ENCODE assay signal across 8 mouse cellular contexts in the genomic region with DNA sequence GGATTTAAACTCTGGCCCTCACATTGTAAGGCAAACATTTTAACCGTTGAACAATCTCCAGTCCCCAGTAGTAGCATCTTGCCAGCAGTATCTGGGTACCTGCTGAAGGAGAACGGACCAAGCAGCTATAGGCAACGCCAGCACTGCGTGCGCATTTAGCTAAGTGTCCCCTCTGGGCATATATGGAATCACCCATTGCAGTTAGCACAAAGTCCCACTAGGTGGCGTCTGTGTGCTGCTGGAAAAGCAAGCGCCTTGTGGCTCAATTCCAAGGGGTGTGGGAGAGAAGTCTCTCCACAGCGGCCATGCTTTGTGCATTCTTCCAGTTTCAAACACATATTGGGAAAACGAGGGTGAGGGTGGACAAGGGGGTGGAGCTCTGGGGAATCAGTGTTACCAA. TPM values are rescaled to one million over a fixed set of nuclear protein-coding genes. Genes with fewer than 3 reads are reported as not detected.
DNase-seq lines count a peak whose midpoint lies in the region; ATAC-seq and TF ChIP-seq lines count a peak whose summit lies in the region.

No protein-coding gene starts in this region.

- TF ChIP-seq CTCF in C2C12 (IDR thresholded peaks at IDR 0.05; ENCODE audit: control insufficient read depth, insufficient read depth, insufficient read length), result peak; percentile 43

- 4% methylated on average over 9 of the region's 9 CpGs for WGBS in liver, embryonic 11.5 days
- 2% methylated on average over 9 of the region's 9 CpGs for WGBS in neural tube, embryonic 14.5 days

- intact Hi-C loops in gastrocnemius, postnatal 36 days (cut with DNase I), result no loop called here

- ATAC-seq in liver, embryonic 11.5 days (replicated peaks; ENCODE audit: low FRiP score), result 0 out of 2 replicates have a peak, but pooled peaks have one; percentile 7
- ATAC-seq in neural tube, embryonic 14.5 days (ENCODE audit: low read depth), result 0 out of 2 replicates have a peak, but pooled peaks have one; percentile 24

- H3K4me2 ChIP-seq in liver, embryonic 11.5 days, result no peak overlapping the region
- H3K4me2 ChIP-seq in neural tube, embryonic 14.5 days (ENCODE audit: low read depth, low read length), result no peak overlapping the region

- peaks cover 38% of the 10 kb centered on the region for H3K27me3 ChIP-seq in C2C12 (ENCODE audit: control insufficient read depth, insufficient read depth, insufficient read length)
- peaks cover 18% of the 10 kb centered on the region for H3K27me3 ChIP-seq in liver, embryonic 11.5 days (replicated peaks; ENCODE audit: control insufficient read depth, insufficient read depth, low read length)
- H3K27me3 ChIP-seq in neural tube, embryonic 14.5 days (ENCODE audit: control insufficient read depth, insufficient read depth, low read length), result peaks cover 6% of the 10 kb centered on the region; the same call in 1 of the 2 replicates

- H3ac ChIP-seq in C2C12 (ENCODE audit: control insufficient read depth, insufficient read length, low read depth), result no peak overlapping the region

- no peak overlapping the region for H3K4me3 ChIP-seq in C2C12 (ENCODE audit: insufficient read depth, poor library complexity, severe bottlenecking)
- no peak overlapping the region for H3K4me3 ChIP-seq in liver, embryonic 11.5 days (ENCODE audit: low read depth, low read length)
- no peak overlapping the region for H3K4me3 ChIP-seq in neural tube, embryonic 14.5 days (ENCODE audit: low read depth, low read length)

- no peaks in the 10 kb centered on the region for H3K36me3 ChIP-seq in C2C12 (ENCODE audit: control insufficient read depth, insufficient read depth)
- H3K36me3 ChIP-seq in liver, embryonic 11.5 days (ENCODE audit: control insufficient read depth, insufficient read depth, low read length), result no peaks in the 10 kb centered on the region
- no peaks in the 10 kb centered on the region for H3K36me3 ChIP-seq in neural tube, embryonic 14.5 days (ENCODE audit: control insufficient read depth, insufficient read depth, low read length)

- peak; percentile 73 for DNase-seq in adrenal gland, adult 2 months
- peak; percentile 94 for DNase-seq in embryo, embryonic 10.5 days (ENCODE audit: low spot score)
- DNase-seq in gastrocnemius, postnatal 36 days, result peak; percentile 50 to 73
- peak; percentile 64 to 85 for DNase-seq in kidney, adult 8-10 months
- DNase-seq in liver, embryonic 11.5 days (ENCODE audit: low spot score), result peak; percentile 66
- DNase-seq in telencephalon, adult 2 months (ENCODE audit: low read depth, low spot score), result peak; percentile 90

- H3K4me1 ChIP-seq in liver, embryonic 11.5 days (replicated peaks; ENCODE audit: control insufficient read depth, insufficient read depth, low read length), result no peaks in the 10 kb centered on the region
- H3K4me1 ChIP-seq in neural tube, embryonic 14.5 days (ENCODE audit: control insufficient read depth, insufficient read depth, low read length), result 0 out of 2 replicates have a peak, but pooled peaks cover 2% of the 10 kb centered on the region

- H3K9ac ChIP-seq in liver, embryonic 11.5 days (ENCODE audit: low read depth, low read length), result no peak overlapping the region
- no peak overlapping the region for H3K9ac ChIP-seq in neural tube, embryonic 14.5 days (replicated peaks; ENCODE audit: low read depth, low read length)

- H3K27ac ChIP-seq in liver, embryonic 11.5 days (ENCODE audit: low read depth, low read length), result no peak overlapping the region
- no peak overlapping the region for H3K27ac ChIP-seq in neural tube, embryonic 14.5 days (ENCODE audit: low read depth, low read length)

- no peaks in the 10 kb centered on the region for H3K79me3 ChIP-seq in C2C12 (ENCODE audit: low read depth)

- no peaks in the 10 kb centered on the region for H3K9me3 ChIP-seq in liver, embryonic 11.5 days (ENCODE audit: control insufficient read depth, low read length)
- H3K9me3 ChIP-seq in neural tube, embryonic 14.5 days (ENCODE audit: control insufficient read depth, low read length), result no peaks in the 10 kb centered on the region

- no peaks in the 10 kb centered on the region for H3K79me2 ChIP-seq in C2C12 (ENCODE audit: control insufficient read depth, insufficient read depth)

TF ChIP-seq in C2C12, 6 proteins besides CTCF, POLR2A, EP300 and RAD21:
- TF ChIP-seq MYOG (IDR thresholded peaks at IDR 0.05; ENCODE audit: control insufficient read depth, extremely low read depth, insufficient read length) (no peak), USF1 (IDR thresholded peaks at IDR 0.05; ENCODE audit: low read depth) (no peak), MAX (IDR thresholded peaks at IDR 0.05) (no peak), FOSL1 (IDR thresholded peaks at IDR 0.05; ENCODE audit: insufficient read depth, low read length, poor library complexity, severe bottlenecking) (no peak), CEBPB (IDR thresholded peaks at IDR 0.05; ENCODE audit: low read depth) (no peak), MYOD1 (IDR thresholded peaks at IDR 0.05; ENCODE audit: control insufficient read depth, insufficient read length, low read depth) (no peak)
TF ChIP-seq in C2C12: peak in this region for 0.

RNA-seq across cellular contexts. Expression of a gene that starts 12.7 kb away (rescaled TPM):
- 9.9 TPM for polyA plus RNA-seq in C2C12 (2012; fragmentation: generic; extraction: Trizol)
- total RNA-seq in adrenal gland, adult 2 months (2021), result 10 to 100 TPM in 1 of 2 experiments, 1 to 10 TPM in 1; 9.1 to 18.7 TPM
- 52.4 and 74.3 TPM in 2 replicates for polyA plus RNA-seq in adrenal gland, adult 2 months (2012; rRNA removed)
- total RNA-seq in gastrocnemius, postnatal 36 days (2021), result 1 to 10 TPM; 6.9 to 7.3 TPM
- polyA plus RNA-seq in liver, embryonic 11.5 days (2014; fragmentation: Nextera tagmentation; extraction: Ambion mirVana), result 13.5 and 14.6 TPM in 2 replicates
- 16.3 and 20.1 TPM in 2 replicates for polyA plus RNA-seq in neural tube, embryonic 14.5 days (2014; fragmentation: Nextera tagmentation; extraction: Ambion mirVana)

RNA-seq across cellular contexts. Expression of a gene that starts 14.8 kb away (rescaled TPM):
- 0.81 TPM for polyA plus RNA-seq in C2C12 (2012; fragmentation: generic; extraction: Trizol)
- total RNA-seq in adrenal gland, adult 2 months (2021), result 1 to 10 TPM; 1.2 to 1.6 TPM
- polyA plus RNA-seq in adrenal gland, adult 2 months (2012; rRNA removed), result 2.0 and 2.7 TPM in 2 replicates
- total RNA-seq in gastrocnemius, postnatal 36 days (2021), result under 1 TPM; 0.48 to 0.72 TPM
- not detected in 2 replicates for polyA plus RNA-seq in liver, embryonic 11.5 days (2014; fragmentation: Nextera tagmentation; extraction: Ambion mirVana)
- polyA plus RNA-seq in neural tube, embryonic 14.5 days (2014; fragmentation: Nextera tagmentation; extraction: Ambion mirVana), result not detected in 2 replicates

RNA-seq across cellular contexts. Expression of a gene that starts 21.8 kb away (rescaled TPM):
- polyA plus RNA-seq in C2C12 (2012; fragmentation: generic; extraction: Trizol), result 0.20 TPM
- total RNA-seq in adrenal gland, adult 2 months (2021), result 10 to 100 TPM; 18.8 to 34.5 TPM
- polyA plus RNA-seq in adrenal gland, adult 2 months (2012; rRNA removed), result 51.8 and 59.1 TPM in 2 replicates
- total RNA-seq in gastrocnemius, postnatal 36 days (2021), result 1 to 10 TPM in 1 of 2 experiments, not detected in 1; 1.9 TPM
- polyA plus RNA-seq in liver, embryonic 11.5 days (2014; fragmentation: Nextera tagmentation; extraction: Ambion mirVana), result 25.6 and 28.9 TPM in 2 replicates
- 12.7 and 16.9 TPM in 2 replicates for polyA plus RNA-seq in neural tube, embryonic 14.5 days (2014; fragmentation: Nextera tagmentation; extraction: Ambion mirVana)

RNA-seq across cellular contexts. Expression of a gene that starts 26.2 kb away (rescaled TPM):
- polyA plus RNA-seq in C2C12 (2012; fragmentation: generic; extraction: Trizol), result 0.20 TPM
- 10 to 100 TPM in 1 of 2 experiments, 1 to 10 TPM in 1; 8.2 to 11.9 TPM for total RNA-seq in adrenal gland, adult 2 months (2021)
- 32.9 and 37.6 TPM in 2 replicates for polyA plus RNA-seq in adrenal gland, adult 2 months (2012; rRNA removed)
- 1 to 10 TPM; 2.9 to 3.2 TPM for total RNA-seq in gastrocnemius, postnatal 36 days (2021)
- polyA plus RNA-seq in liver, embryonic 11.5 days (2014; fragmentation: Nextera tagmentation; extraction: Ambion mirVana), result 3.5 TPM in 2 replicates
- polyA plus RNA-seq in neural tube, embryonic 14.5 days (2014; fragmentation: Nextera tagmentation; extraction: Ambion mirVana), result 12.2 and 14.1 TPM in 2 replicates

RNA-seq across cellular contexts. Expression of a gene that starts 27.9 kb away (rescaled TPM):
- polyA plus RNA-seq in C2C12 (2012; fragmentation: generic; extraction: Trizol), result 28.7 TPM
- total RNA-seq in adrenal gland, adult 2 months (2021), result 10 to 100 TPM; 57.8 to 73.6 TPM
- 276 and 312 TPM in 2 replicates for polyA plus RNA-seq in adrenal gland, adult 2 months (2012; rRNA removed)
- total RNA-seq in gastrocnemius, postnatal 36 days (2021), result 10 to 100 TPM; 18.3 to 18.4 TPM
- polyA plus RNA-seq in liver, embryonic 11.5 days (2014; fragmentation: Nextera tagmentation; extraction: Ambion mirVana), result 38.7 and 43.4 TPM in 2 replicates
- polyA plus RNA-seq in neural tube, embryonic 14.5 days (2014; fragmentation: Nextera tagmentation; extraction: Ambion mirVana), result 134 and 137 TPM in 2 replicates

Comparison
In these comparisons a context has a peak if more than half of its experiments do, and no peak if none do; other contexts are left out.
1. RNA of a gene that starts 21.8 kb away (polyA plus RNA-seq): 51.8 to 59.1 TPM in adrenal gland, adult 2 months, 25.6 to 28.9 TPM in liver, embryonic 11.5 days and 12.7 to 16.9 TPM in neural tube, embryonic 14.5 days; 0.20 TPM in C2C12 (single experiment); every median in the first group is over 10 times any median in the second.
2. Peak in every context shown above with its lines, with median percentiles within 50 percentile points of each other: DNase-seq.